Mouse (Mus musculus) forebrain, postnatal 0 days (tissue): ENCODE measurements around the gene Zfp36. TPM values are rescaled to one million over a fixed set of nuclear protein-coding genes. Genes with fewer than 3 reads are reported as not detected.

Experiments used
- ATAC-seq: fragments of 200-750 bp; cut with Nextera tagmentation; 2 replicates; pipeline ENCODE4 v1.8.0; 2017; ENCODE audit warnings: mild to moderate bottlenecking, moderate library complexity
- DNase-seq: peaks from one replicate; pipeline ENCODE4 v3.0.0-alpha.2; 2015
- H3K27ac ChIP-seq: fragments of 300-500 bp; sonication (generic); 2 replicates; pipeline ENCODE4 v1.5.1; 2014; ENCODE audit warnings: low read depth, mild to moderate bottlenecking, antibody characterized with exemption, low read length, moderate library complexity, mixed read lengths
- H3K27me3 ChIP-seq: fragments of 300-500 bp; sonication (generic); 2 replicates; pipeline ENCODE4 v1.6.1; 2014; ENCODE audit warnings: mild to moderate bottlenecking, low read length, mixed read lengths; ENCODE audit not compliant: insufficient read depth
- H3K36me3 ChIP-seq: fragments of 300-500 bp; sonication (generic); 2 replicates; pipeline ENCODE4 v1.6.1; 2014; ENCODE audit warnings: mild to moderate bottlenecking, moderate library complexity; ENCODE audit not compliant: insufficient read depth
- H3K4me1 ChIP-seq: fragments of 300-500 bp; sonication (generic); 2 replicates; pipeline ENCODE4 v1.6.1; 2014; ENCODE audit warnings: antibody characterized with exemption; ENCODE audit not compliant: insufficient read depth
- H3K4me2 ChIP-seq: fragments of 300-500 bp; sonication (generic); 2 replicates; pipeline ENCODE4 v1.6.1; 2014; ENCODE audit warnings: low read depth, mild to moderate bottlenecking, moderate library complexity
- H3K4me3 ChIP-seq: fragments of 300-500 bp; sonication (generic); 2 replicates; pipeline ENCODE4 v1.5.1; 2014; ENCODE audit warnings: low read depth, low read length, mixed read lengths
- H3K9ac ChIP-seq: fragments of 300-500 bp; sonication (generic); 2 replicates; pipeline ENCODE4 v1.6.1; 2014; ENCODE audit warnings: mild to moderate bottlenecking
- H3K9me3 ChIP-seq: fragments of 300-500 bp; sonication (generic); 2 replicates; pipeline ENCODE4 v1.6.1; 2016; ENCODE audit warnings: low read length
- CTCF ChIP-seq: sonication (generic); IDR thresholded peaks from 2 replicates; pipeline ENCODE4 v1.5.1; 2016; ENCODE audit warnings: antibody characterized with exemption, control low read depth, low read depth
- WGBS: fragments of 180-500 bp; shearing (Covaris S2); extraction: QIAGEN DNeasy Blood & Tissue Kit; methylation state at CpG from one replicate; pipeline ENCODE4 v1.1.7; 2014; 5-methylcytosine and 5-hydroxymethylcytosine counted together
- polyA plus RNA-seq: library from polyadenylated mRNA; unstranded; fragments of >200 nt; fragmentation: Nextera tagmentation; extraction: Ambion mirVana; gene quantifications from 2 replicates; pipeline ENCODE4 v1.2.1, GENCODE M21; 2015
- total RNA-seq: library from RNA; depleted of rRNA; stranded (reverse); fragments of >200 nt; gene quantifications from 2 replicates; pipeline ENCODE4 v1.2.3, GENCODE M21; 2014

The Zfp36 gene
- total and polyA plus RNA-seq, 2 experiments from 2014 or later = 3.8 to 4.0 TPM

DNA sequence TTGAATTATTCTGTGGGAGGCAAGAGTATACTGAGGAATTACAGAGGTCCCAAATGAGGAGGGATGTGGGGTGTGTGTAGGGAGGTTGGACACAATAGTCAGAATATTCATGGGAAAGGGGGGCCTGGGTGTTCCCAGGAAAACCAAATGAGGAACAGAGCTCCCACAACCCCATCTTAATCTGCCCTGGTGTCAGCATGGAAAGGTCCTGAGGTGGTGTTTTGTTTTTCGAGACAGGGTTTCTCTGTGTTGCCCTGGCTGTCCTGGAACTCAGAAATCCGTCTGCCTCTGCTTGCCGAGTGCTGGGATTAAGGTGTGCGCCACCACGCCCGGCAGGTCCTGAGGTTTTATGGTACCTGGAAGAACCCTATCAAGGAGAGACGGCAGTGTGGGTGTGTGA lies 21.6 kb downstream of the Zfp36 start:
- H3K4me3 ChIP-seq = no peak overlapping the region
- ATAC-seq (no peak), DNase-seq (no peak)
- H3K9ac ChIP-seq = no peak overlapping the region
- no peak overlapping the region for H3K4me2 ChIP-seq
- no peak for TF ChIP-seq CTCF
- WGBS = 50% methylated on average over 7 of the region's 7 CpGs
- H3K27ac ChIP-seq = no peak overlapping the region
- peaks cover 56% of the 10 kb centered on the region for H3K36me3 ChIP-seq
- no peaks in the 10 kb centered on the region for H3K27me3 ChIP-seq
- no peaks in the 10 kb centered on the region for H3K4me1 ChIP-seq
- H3K9me3 ChIP-seq = no peaks in the 10 kb centered on the region

DNA sequence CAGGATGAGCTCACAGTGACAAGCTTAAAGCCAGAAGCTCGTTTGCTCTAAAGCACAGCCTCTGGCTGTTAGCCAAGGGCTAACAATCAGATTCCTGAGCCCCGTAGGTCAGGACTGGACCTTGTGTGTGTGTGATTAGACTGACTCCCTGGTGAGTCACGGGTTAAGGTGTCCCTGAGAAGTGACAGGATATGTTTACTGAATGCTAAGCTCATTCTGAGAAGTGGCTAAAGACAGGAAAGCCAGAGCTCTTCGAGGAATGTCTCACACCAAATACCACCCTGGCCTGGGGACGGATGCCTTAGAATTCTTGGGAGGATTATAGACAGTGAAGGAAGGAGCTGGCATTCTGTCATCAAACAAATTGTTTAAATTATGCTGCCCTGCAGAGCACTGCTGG lies 22.1 kb downstream of the Zfp36 start:
- DNase-seq (no peak), ATAC-seq (no peak)
- Histone ChIP-seq H3K27me3 (no peaks in the 10 kb centered on the region), H3K9ac (peak overlapping the region; percentile 25; the same call in 1 of the 2 replicates), H3K4me3 (no peak overlapping the region), H3K4me2 (no peak overlapping the region), H3K9me3 (no peaks in the 10 kb centered on the region), H3K27ac (peak overlapping the region; percentile 35; the same call in 1 of the 2 replicates), H3K36me3 (peaks cover 61% of the 10 kb centered on the region), H3K4me1 (no peaks in the 10 kb centered on the region)
- under 1% methylated on average over 5 of the region's 5 CpGs for WGBS
- no peak for TF ChIP-seq CTCF

DNA sequence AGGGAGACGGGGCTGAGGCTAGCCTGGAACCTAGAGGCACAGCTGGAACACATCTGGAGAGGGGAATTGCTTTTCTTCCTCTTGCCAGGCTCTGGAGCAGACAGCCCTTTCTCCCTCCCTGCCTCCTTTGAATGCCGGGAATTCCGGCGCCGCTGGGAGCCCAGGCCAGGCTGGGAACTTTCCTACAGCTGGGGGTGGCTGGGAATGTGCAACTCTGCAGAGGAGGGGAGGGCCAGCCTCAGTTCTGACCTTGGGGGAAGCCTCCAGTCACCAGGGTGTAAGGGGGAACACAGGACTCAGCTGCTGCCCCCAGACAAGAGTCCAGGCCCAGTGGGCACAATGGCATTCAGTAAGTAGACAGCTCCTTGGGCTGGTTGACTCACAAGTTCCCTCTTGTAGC lies 23.1 kb downstream of the Zfp36 start:
- no peak for ATAC-seq
- no peak for DNase-seq
- Histone ChIP-seq H3K4me1 (no peaks in the 10 kb centered on the region), H3K27me3 (no peaks in the 10 kb centered on the region), H3K4me2 (no peak overlapping the region), H3K9me3 (no peaks in the 10 kb centered on the region), H3K27ac (no peak overlapping the region), H3K9ac (no peak overlapping the region), H3K36me3 (peaks cover 56% of the 10 kb centered on the region), H3K4me3 (no peak overlapping the region)
- TF ChIP-seq CTCF = no peak
- 2% methylated on average over 5 of the region's 5 CpGs for WGBS

DNA sequence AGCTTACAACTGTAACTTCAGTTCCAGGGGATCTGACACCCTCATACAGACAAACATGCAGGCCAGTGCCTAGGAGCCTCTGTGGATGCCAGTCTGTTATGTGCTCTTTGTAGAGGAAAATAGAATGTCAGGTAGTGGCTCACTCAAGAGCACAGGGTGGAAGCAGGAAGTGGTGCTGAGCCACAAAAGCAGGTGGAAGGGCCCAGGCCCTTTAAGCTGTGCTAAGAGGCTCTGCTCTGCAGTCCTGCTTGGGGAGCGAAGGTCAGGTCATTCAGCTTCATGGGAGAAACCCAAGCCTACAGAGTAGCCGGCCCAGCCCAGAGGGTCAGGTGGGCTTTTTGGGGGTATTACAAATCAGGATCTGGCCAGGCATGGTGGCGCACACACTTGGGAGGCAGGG lies 24.8 kb downstream of the Zfp36 start:
- Histone ChIP-seq H3K27ac (no peak overlapping the region), H3K9me3 (no peaks in the 10 kb centered on the region), H3K36me3 (peaks cover 41% of the 10 kb centered on the region), H3K4me2 (no peak overlapping the region), H3K4me3 (no peak overlapping the region), H3K27me3 (no peaks in the 10 kb centered on the region), H3K4me1 (peaks cover 8% of the 10 kb centered on the region; the same call in 1 of the 2 replicates), H3K9ac (no peak overlapping the region)
- ATAC-seq (no peak), DNase-seq (no peak)
- TF ChIP-seq CTCF = no peak
- 91% methylated on average over 3 of the region's 3 CpGs for WGBS

DNA sequence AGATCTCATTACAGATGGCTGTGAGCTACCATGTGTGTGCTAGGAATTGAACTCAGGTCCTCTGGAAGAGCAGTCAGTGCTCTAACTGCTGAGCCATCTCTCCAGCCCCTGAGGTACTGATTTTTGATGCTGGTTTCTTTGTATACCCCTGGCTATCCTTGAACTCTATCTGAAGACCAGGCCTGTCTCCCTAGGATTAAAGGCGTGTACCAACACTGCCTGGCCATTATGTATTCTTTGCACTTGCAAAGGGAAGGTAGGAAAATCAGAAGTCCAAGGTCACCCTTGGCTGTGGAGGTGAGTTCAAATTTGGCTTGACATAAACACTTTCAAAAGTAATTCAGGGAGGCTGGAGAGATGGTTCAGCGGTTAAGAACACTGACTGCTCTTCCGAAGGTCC lies 25.5 kb downstream of the Zfp36 start:
- no peaks in the 10 kb centered on the region for H3K27me3 ChIP-seq
- peaks cover 13% of the 10 kb centered on the region for H3K4me1 ChIP-seq
- 91% methylated on average over 3 of the region's 3 CpGs for WGBS
- peaks cover 35% of the 10 kb centered on the region for H3K36me3 ChIP-seq
- no peak overlapping the region for H3K9ac ChIP-seq
- no peak overlapping the region for H3K4me3 ChIP-seq
- no peaks in the 10 kb centered on the region for H3K9me3 ChIP-seq
- ATAC-seq (no peak), DNase-seq (no peak)
- no peak overlapping the region for H3K4me2 ChIP-seq
- no peak for TF ChIP-seq CTCF
- H3K27ac ChIP-seq = no peak overlapping the region

DNA sequence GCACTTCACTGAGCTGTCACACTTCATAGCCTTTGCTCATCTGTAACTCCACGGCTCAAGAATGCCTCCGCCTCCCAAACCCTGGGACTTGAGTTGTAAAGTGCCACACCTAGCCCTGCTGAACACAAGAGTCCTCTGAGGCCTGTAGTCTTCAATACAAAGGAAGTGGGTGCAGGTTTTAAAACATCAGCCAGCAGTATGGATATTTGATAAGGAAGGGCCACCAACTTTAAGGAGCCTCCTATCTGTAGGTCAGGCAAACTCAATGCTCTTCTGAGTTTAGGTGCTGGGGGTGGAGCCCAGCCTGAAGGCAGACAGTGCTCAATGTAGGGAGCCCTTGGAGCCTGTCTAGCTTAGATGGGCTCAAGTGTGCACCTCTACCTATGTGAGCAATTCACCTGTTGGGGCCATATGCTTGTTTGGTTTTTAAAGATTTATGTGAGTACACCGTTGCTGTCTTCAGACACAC lies 25.9 kb downstream of the Zfp36 start:
- no peak overlapping the region for H3K27ac ChIP-seq
- no peaks in the 10 kb centered on the region for H3K9me3 ChIP-seq
- no peak overlapping the region for H3K4me2 ChIP-seq
- no peak for DNase-seq
- WGBS = 92% methylated on average over 3 of the region's 3 CpGs
- peaks cover 15% of the 10 kb centered on the region for H3K4me1 ChIP-seq
- no peak for ATAC-seq
- no peak overlapping the region for H3K4me3 ChIP-seq
- no peak for TF ChIP-seq CTCF
- no peak overlapping the region for H3K9ac ChIP-seq
- H3K27me3 ChIP-seq = no peaks in the 10 kb centered on the region
- peaks cover 30% of the 10 kb centered on the region for H3K36me3 ChIP-seq

DNA sequence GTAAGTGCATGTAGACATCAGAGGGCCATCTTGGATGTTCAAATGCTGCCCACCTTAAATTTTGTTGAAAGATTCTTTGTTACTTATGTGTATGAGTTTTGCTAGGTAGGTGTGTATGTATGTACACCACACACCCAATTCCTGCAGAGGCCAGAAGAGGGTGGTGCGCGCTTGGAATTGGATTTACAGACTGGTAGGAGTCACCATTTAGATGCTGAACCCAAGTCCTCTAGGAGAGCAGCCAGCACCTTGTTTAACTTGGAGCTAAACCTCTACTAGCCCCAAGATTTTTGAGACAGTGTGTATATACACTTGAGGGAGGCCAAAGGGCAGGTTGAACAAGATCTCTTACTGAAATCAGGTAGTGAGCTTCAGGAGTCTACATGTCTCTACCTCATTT lies 26.8 kb downstream of the Zfp36 start:
- DNase-seq = no peak
- Histone ChIP-seq H3K27me3 (no peaks in the 10 kb centered on the region), H3K9ac (no peak overlapping the region), H3K4me3 (no peak overlapping the region), H3K9me3 (no peaks in the 10 kb centered on the region), H3K4me1 (peaks cover 15% of the 10 kb centered on the region), H3K27ac (no peak overlapping the region), H3K4me2 (no peak overlapping the region), H3K36me3 (peaks cover 27% of the 10 kb centered on the region)
- WGBS = 92% methylated on average over 2 of the region's 2 CpGs
- 0 out of 2 replicates have a peak, but pooled peaks have one; percentile 12 for TF ChIP-seq CTCF
- ATAC-seq = no peak

DNA sequence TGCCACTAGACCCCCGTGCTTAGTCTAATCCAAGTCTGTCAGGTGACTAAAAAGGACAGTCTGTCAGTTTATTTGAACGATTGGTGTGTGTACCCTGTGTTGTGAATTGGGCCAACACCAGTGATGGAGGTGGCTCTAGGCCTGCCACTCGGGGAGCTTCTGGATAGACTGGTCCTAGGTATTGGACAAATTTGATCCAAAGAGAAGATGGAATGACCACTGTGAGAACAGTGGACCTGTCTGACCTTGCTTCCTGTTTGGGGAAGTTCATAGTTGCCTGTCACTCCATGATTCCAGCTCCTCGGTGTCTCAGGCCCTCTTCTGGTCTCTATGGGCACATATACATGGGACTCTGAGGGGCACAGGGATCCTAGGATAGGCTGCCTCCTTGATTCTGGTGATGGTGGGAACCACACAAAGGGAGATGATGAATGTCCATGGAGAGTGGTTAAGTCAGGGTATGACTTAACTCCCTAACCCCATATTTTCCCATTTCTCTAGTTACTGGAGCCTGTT lies 28.3 kb downstream of the Zfp36 start:
- TF ChIP-seq CTCF = no peak
- Histone ChIP-seq H3K4me1 (peaks cover 15% of the 10 kb centered on the region), H3K27me3 (no peaks in the 10 kb centered on the region), H3K4me2 (peak overlapping the region; percentile 84), H3K9ac (peak overlapping the region; percentile 99), H3K4me3 (peak overlapping the region; percentile 78), H3K36me3 (peaks cover 27% of the 10 kb centered on the region), H3K27ac (no peak overlapping the region), H3K9me3 (no peaks in the 10 kb centered on the region)
- no peak for DNase-seq
- ATAC-seq = no peak
- WGBS = 47% methylated on average over 4 of the region's 4 CpGs
